Mouse (Mus musculus): ENCODE results near the gene Myo16.

DNA sequence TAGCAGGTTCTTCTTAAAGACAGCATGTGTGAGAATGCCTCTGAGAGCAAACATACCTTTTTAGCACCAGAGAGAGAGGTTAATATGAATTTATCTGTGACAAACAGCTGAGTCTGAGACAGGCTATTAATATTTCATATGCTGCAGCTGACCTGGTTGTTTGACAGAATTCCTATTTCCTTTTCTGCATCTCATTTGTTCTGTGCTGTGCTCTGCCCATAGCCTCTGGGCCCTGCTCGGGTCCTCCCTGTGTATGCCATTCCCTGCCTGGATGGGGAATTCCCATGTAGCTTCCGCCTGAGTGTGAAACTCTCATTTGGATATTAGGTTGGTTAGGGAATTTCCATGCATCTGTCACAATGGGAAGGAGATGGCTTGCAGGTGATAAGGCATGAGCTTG is 240.8 kb downstream of the Myo16 start:
- no peak for TF ChIP-seq POLR2A (IDR thresholded peaks at IDR 0.05; ENCODE audit: low read depth, low read length)
- TF ChIP-seq CTCF (IDR thresholded peaks at IDR 0.05; ENCODE audit: extremely low read depth, insufficient read length, insufficient replicate concordance, low read depth, low read length): no peak

Data from small intestine, adult 2 months (tissue).